Mouse (Mus musculus) heart, adult 2 months (tissue): ENCODE results near the gene Fli1. TPM values are rescaled to one million over a fixed set of nuclear protein-coding genes. Genes with fewer than 3 reads are reported as not detected.
A peak's percentile ranks its signal among the peaks of the same experiment; 100 is the strongest.

Source experiments
- DNase-seq, 2 experiments: peaks; one replicate each; pipeline ENCODE4 v3.0.0; 2021
- H3K27ac ChIP-seq: fragments of 200-600 bp; 2 replicates; pipeline ENCODE4 v1.8.1; 2022
- H3K27me3 ChIP-seq: fragments of 200-500 bp; 2 replicates; pipeline ENCODE4 v1.6.1; 2012; ENCODE audit warnings: mild to moderate bottlenecking, low read length, inconsistent platforms, mixed read lengths; ENCODE audit not compliant: control insufficient read depth, insufficient read depth
- H3K36me3 ChIP-seq: fragments of 200-500 bp; 2 replicates; pipeline ENCODE4 v1.6.1; 2012; ENCODE audit warnings: low read length, inconsistent platforms; ENCODE audit not compliant: control insufficient read depth, insufficient read depth
- H3K4me1 ChIP-seq: fragments of 200-500 bp; 2 replicates; pipeline ENCODE4 v1.6.1; 2011; ENCODE audit warnings: low read length; ENCODE audit not compliant: control insufficient read depth, insufficient read depth
- H3K4me3 ChIP-seq: fragments of 200-600 bp; 2 replicates; pipeline ENCODE4 v1.8.1; 2022
- H3K79me2 ChIP-seq: fragments of 200-500 bp; replicated peaks from 2 replicates; pipeline ENCODE4 v1.6.1; 2012; ENCODE audit warnings: mild to moderate bottlenecking, inconsistent platforms, low read length, moderate library complexity, mixed read lengths; ENCODE audit not compliant: control insufficient read depth, insufficient read depth
- H3K9ac ChIP-seq: fragments of 200-500 bp; 2 replicates; pipeline ENCODE4 v1.6.1; 2012; ENCODE audit warnings: low read depth, mild to moderate bottlenecking, control low read depth, inconsistent platforms, low read length, mixed read lengths
- CTCF ChIP-seq: fragments of 200-600 bp; IDR thresholded peaks from 2 replicates; pipeline ENCODE4 v1.8.1; 2022; ENCODE audit warnings: antibody characterized with exemption, mild to moderate bottlenecking, moderate library complexity
- EP300 ChIP-seq: fragments of 200-500 bp; IDR thresholded peaks from 2 replicates; pipeline ENCODE4 v1.6.1; 2011; ENCODE audit warnings: low read depth, low read length, control low read depth; ENCODE audit not compliant: insufficient read depth
- POLR2A ChIP-seq: fragments of 200-500 bp; IDR thresholded peaks from 2 replicates; pipeline ENCODE4 v1.6.1; 2011; ENCODE audit warnings: mild to moderate bottlenecking, low read depth, low read length, control low read depth; ENCODE audit not compliant: insufficient read depth
- WGBS: fragments of 180-500 bp; shearing (Covaris S2); methylation state at CpG from one replicate; pipeline ENCODE4 v1.1.7; 2018; 5-methylcytosine and 5-hydroxymethylcytosine counted together
- intact Hi-C: fragments of 180-260 bp; cut with DNase I; formaldehyde crosslinking; loops from one replicate; pipeline ENCODE4 v1.15.1; 2025
- polyA plus RNA-seq: library from polyadenylated mRNA; depleted of rRNA; stranded (reverse); fragments of >200 nt; gene quantifications from 2 replicates; pipeline ENCODE4 v1.2.3, GENCODE M21; 2012
- total RNA-seq, 2 experiments: library from RNA; stranded (reverse); gene quantifications; 2 replicates each; pipeline ENCODE4 v1.2.3; 2021

Gene Fli1
- total and polyA plus RNA-seq, 3 experiments, result 14.9 to 28.2 (median 23.5) TPM

- intact Hi-C loops, result no loop called here
- WGBS, result 52% methylated on average over 2 of the region's 2 CpGs
Observed at GRCm38 (mm10) chr9:32513471-32513870, 29.2 kb downstream of the Fli1 start.

DNA sequence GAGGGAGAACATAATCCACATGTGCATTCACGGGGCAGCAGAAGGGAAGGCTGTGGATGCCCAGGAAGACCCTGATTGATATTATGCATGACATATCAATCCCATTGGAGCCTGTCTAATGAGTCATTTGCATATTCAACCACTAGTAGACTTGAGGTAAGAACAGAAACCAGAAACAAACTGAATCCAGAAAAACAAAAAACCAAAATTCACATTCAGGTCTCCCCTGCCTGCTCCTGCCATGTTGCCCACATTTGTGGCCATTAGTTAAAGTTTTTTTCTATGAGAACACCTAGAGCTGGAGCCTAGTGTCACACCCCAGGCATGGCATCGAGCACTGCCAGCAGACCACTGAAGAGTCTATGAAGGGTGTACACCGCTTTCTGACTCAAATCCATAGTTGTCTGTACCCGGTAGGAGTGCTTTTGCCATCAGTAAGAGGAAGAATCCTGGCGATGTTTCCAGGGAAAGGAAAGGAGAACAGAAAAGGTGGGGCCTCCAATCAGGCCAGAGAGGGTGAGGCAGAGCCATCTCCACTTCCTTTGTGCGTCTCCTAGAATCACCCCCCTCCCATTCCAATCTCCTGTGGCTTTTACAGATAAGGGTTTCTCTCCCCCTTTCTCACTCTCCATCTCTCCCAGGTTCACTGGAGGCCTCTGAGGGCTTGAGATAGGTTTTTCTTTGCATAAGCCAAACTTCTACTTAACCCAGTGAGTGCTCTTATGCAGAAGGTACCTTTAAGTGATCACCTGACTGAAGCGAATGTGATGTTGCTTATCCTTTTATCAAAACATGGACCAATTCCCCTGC is 32.0 kb downstream of the Fli1 start:
- Histone ChIP-seq H3K4me1 (peaks cover 42% of the 10 kb centered on the region), H3K36me3 (peaks cover 37% of the 10 kb centered on the region), H3K9ac (no peak overlapping the region), H3K27me3 (no peaks in the 10 kb centered on the region), H3K4me3 (no peak overlapping the region), H3K27ac (peak overlapping the region; percentile 49), H3K79me2 (peaks cover 5% of the 10 kb centered on the region; the same call in 1 of the 2 replicates)
- no peak for DNase-seq
- TF ChIP-seq POLR2A (no peak), CTCF (no peak), EP300 (no peak)
- intact Hi-C loops, result no loop called here
- 42% methylated on average over 7 of the region's 7 CpGs for WGBS

More at GRCm38 (mm10) chr9:32513471-32513870, 29.2 kb downstream of the Fli1 start:
- TF ChIP-seq POLR2A, result no peak
- TF ChIP-seq EP300, result no peak
- no peak for TF ChIP-seq CTCF
- Histone ChIP-seq H3K27me3 (no peaks in the 10 kb centered on the region), H3K4me1 (peaks cover 34% of the 10 kb centered on the region), H3K9ac (no peak overlapping the region), H3K4me3 (0 out of 2 replicates have a peak overlapping the region, but pooled peaks have one; percentile 8), H3K79me2 (peaks cover 5% of the 10 kb centered on the region; the same call in 1 of the 2 replicates), H3K27ac (peak overlapping the region; percentile 45), H3K36me3 (peaks cover 42% of the 10 kb centered on the region)
- DNase-seq, result peak in 1 of 2 experiments; percentile 11

GRCm38 (mm10) chr9:32509706-32510156 is 32.9 kb downstream of the Fli1 start:
- peak overlapping the region; percentile 13; the same call in 1 of the 2 replicates for H3K9ac ChIP-seq
- peaks cover 47% of the 10 kb centered on the region for H3K4me1 ChIP-seq
- intact Hi-C loops, result no loop called here
- peaks cover 5% of the 10 kb centered on the region; the same call in 1 of the 2 replicates for H3K79me2 ChIP-seq
- H3K27me3 ChIP-seq, result no peaks in the 10 kb centered on the region
- TF ChIP-seq POLR2A (no peak), EP300 (no peak), CTCF (no peak)
- 44% methylated on average over 7 of the region's 7 CpGs for WGBS
- DNase-seq, result peak in 1 of 2 experiments; percentile 58
- H3K4me3 ChIP-seq, result no peak overlapping the region
- peaks cover 38% of the 10 kb centered on the region for H3K36me3 ChIP-seq
- peak overlapping the region; percentile 91 for H3K27ac ChIP-seq

GRCm38 (mm10) chr9:32508648-32509047 is 34.0 kb downstream of the Fli1 start:
- Histone ChIP-seq H3K27ac (peak overlapping the region; percentile 91), H3K27me3 (no peaks in the 10 kb centered on the region), H3K79me2 (peaks cover 2% of the 10 kb centered on the region; the same call in 1 of the 2 replicates), H3K36me3 (peaks cover 30% of the 10 kb centered on the region), H3K4me1 (peaks cover 45% of the 10 kb centered on the region), H3K9ac (no peak overlapping the region), H3K4me3 (no peak overlapping the region)
- DNase-seq, result peak in 1 of 2 experiments; percentile 76
- 43% methylated on average over 2 of the region's 2 CpGs for WGBS
- intact Hi-C loops, result no loop called here
- TF ChIP-seq POLR2A (no peak), CTCF (no peak), EP300 (no peak)

- peak overlapping the region; percentile 31; the same call in 1 of the 2 replicates for H3K4me3 ChIP-seq
- peaks cover 2% of the 10 kb centered on the region; the same call in 1 of the 2 replicates for H3K79me2 ChIP-seq
- TF ChIP-seq POLR2A (no peak), CTCF (no peak), EP300 (no peak)
- peaks cover 27% of the 10 kb centered on the region for H3K36me3 ChIP-seq
- peaks cover 46% of the 10 kb centered on the region for H3K4me1 ChIP-seq
- intact Hi-C loops, result no loop called here
- peak overlapping the region; percentile 91 for H3K27ac ChIP-seq
- peak overlapping the region; percentile 37 for H3K9ac ChIP-seq
- H3K27me3 ChIP-seq, result no peaks in the 10 kb centered on the region
- WGBS, result 42% methylated on average over 8 of the region's 8 CpGs
- DNase-seq, result peak in 1 of 2 experiments; percentile 19
Observed at GRCm38 (mm10) chr9:32508118-32508517, 34.5 kb downstream of the Fli1 start.
